Mouse (Mus musculus): ENCODE results near the gene Pex26.

Pex26 gene

DNA sequence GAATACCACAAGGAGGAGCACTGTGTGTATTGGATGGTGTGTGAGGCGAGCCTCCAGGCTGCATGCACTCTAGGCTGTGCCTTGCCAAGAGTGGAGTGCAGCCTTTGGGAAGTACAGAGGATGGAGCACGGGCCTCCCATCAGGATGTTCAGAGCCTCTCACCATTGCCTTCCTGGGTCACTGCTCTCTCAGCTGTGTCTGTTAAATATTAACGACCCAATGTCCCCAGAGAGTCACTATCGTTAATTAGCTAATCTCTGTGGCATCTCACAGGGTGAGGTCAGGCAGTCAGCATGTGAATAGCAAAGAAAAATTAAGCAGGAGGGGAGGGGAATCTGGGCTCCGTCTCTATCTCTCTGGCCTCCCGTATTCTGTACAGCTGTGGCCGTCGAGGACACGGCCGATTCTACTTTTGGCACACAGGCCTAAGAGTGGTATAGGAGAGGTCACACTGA lies 17.3 kb upstream of the Pex26 start:
- no peak for DNase-seq (ENCODE audit: extremely low read depth, low read depth, low spot score)

DNA sequence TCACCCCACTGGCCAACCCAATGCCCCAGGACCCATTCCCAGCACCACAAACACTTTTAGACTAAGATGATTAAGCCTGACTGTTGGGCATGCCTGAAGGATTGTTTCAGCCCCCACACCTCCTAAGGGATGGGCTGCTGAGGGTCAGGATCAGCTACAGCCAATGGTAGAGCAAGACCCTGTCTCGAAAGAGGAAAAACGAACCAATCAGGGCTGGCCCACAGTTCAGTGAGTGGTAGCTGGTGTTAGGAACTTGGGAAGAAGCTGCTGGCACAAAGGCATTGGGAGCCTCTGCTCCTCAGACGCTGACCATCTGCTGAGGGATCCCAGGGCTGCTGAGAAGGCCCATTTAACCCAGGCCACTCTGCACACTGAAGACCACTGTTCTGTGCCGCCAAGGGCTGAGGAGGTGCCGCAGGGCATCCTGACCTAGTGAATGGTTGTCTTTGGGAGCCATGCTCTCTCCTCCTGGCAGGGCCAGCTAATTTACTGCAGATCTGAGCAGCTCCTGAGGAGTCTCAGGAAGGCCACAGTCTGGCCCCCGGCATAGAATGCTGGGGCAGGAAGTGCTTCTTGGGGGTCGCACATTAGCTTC lies 16.0 kb upstream of the Pex26 start:
- DNase-seq (ENCODE audit: extremely low read depth, low read depth, low spot score) = no peak

DNA sequence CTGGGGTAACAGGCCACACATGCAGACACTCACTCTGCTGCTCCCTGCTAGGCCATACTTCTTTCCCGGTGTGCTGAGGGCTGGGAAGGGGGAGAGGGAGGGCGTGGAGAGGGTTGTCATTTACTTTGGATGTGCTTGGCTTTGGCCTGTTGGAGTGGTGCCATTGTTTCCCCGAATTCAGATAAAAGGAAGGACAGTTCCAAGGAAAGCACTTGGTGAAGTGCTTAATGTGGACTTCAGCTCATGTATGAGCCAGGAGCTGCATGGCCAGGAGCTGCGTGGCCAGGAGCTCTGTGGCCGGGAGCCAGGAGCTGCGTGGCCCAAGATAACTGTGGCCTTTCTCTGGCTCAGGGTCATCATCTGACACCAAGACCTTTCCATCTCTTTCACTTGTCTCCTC lies 12.4 kb upstream of the Pex26 start:
- DNase-seq (ENCODE audit: extremely low read depth, low read depth, low spot score) = no peak

DNA sequence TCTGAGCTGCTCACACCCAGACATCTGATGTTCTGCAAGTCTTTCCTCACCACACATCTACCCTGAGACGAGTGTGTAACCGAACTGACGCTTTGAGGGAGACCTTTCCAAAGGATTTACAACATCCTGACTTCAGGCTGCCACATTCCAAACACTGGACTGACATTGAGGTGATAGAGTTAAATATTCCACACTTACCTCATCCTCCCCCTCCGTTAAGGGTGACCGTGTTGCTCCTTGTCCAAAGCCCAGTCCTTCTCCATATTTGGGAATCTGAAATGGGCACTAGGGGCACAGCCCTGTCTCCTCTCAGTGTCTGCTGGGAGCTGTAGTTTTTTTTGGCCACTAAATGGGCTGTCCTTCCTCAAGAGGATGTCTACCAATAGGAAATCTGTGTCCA lies 10.0 kb upstream of the Pex26 start:
- no peak for DNase-seq (ENCODE audit: extremely low read depth, low read depth, low spot score)

DNA sequence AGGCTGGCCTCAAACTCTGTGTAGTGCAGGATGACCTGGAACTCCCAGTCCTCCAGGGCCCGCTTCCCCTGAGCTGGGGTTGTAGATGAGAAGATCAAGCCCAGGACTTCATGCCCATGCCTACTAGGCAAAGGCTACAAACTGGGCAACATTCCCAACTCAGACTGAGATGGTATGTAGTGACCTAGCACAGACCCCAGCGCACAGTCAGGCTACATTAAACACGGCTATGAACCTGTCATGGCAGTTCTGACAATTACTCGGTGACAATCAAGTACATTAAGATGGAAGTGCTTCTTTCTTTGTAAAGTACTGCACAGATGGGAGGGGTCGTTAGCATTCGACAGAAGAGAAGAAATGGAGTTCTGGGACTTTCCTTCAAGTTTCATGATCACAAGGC lies 8.7 kb upstream of the Pex26 start:
- no peak for DNase-seq (ENCODE audit: extremely low read depth, low read depth, low spot score)

DNA sequence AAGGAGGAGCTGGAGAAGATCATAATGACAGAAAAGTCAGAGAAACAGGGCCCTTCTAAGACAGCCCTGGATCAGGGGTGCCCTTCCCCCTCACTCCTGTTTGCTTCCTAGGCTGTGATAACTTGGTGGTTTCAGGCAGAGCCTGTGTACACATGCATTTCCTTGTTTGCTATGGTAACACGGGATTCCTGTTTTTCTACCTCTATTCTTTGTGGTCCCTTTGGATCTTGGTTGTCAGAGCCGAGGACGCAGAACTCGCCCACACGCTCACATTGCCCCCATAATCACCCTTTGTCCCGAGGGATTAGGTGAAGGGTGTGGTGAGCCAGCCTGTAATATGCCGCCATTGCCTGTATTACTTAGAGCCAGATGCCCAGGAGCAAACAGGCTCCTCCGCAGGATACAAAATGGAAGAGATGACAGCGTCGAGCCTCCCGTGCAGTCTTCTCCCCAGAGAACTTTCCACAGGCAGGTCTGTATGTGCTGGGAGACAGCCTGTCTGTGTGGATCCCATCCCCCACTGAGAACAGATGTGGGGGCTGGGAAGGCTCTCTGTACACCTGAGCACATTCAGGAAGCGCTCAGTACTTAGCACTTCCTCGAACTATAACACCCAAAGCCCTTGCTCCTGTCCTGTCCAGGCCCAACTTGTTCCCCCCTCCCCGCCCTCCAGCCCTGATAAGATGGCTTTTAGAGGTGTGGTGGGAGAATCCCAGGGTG lies 7.3 kb upstream of the Pex26 start:
- no peak for DNase-seq (ENCODE audit: extremely low read depth, low read depth, low spot score)

DNA sequence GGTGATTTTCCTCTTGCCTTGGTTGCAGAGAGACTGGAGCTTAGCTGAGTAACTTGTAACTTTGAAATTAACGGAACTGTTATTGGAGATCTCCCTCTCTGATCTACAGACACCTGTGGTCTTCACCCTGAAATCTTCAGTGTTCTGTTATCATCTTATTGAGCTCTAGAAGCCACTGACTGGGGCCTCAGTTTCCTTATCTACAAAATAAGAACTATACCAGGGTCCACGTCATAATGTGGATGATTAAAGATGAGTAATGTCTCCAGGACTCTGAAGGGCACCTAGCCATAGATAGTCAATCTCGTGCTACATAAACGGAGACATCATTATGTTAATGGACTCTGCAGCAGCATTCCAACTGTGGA lies 6.8 kb upstream of the Pex26 start:
- DNase-seq (ENCODE audit: extremely low read depth, low read depth, low spot score) = no peak

DNA sequence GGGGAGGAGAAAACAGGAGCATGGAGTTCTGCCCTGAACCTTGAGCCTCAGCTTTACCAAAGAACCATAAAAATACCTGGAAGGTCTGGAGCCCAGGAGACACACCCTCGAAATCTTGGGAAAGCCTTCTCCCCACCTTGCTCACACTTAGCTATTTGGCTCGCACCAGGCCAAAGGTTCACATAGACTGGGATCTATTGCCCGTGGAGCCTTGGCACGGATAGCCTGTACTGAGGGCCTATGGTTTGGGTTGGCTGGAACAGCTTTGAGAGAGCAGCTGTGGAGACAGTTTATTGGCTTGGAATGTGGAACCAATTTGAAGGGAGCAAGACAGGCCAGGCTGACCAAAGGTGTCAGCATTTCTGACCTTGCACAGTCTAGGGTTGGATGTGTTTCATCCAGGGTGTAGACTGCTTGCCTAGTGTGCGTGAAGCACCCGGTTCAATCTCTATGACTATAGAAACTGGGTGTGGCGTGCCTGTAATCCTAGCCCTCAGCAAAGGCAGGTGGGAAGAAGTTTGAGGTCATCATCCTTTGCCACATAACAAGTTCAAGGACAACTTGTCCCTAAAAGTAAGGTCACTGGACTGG lies 6.3 kb upstream of the Pex26 start:
- peak; percentile 91 for DNase-seq (ENCODE audit: extremely low read depth, low read depth, low spot score)

DNA sequence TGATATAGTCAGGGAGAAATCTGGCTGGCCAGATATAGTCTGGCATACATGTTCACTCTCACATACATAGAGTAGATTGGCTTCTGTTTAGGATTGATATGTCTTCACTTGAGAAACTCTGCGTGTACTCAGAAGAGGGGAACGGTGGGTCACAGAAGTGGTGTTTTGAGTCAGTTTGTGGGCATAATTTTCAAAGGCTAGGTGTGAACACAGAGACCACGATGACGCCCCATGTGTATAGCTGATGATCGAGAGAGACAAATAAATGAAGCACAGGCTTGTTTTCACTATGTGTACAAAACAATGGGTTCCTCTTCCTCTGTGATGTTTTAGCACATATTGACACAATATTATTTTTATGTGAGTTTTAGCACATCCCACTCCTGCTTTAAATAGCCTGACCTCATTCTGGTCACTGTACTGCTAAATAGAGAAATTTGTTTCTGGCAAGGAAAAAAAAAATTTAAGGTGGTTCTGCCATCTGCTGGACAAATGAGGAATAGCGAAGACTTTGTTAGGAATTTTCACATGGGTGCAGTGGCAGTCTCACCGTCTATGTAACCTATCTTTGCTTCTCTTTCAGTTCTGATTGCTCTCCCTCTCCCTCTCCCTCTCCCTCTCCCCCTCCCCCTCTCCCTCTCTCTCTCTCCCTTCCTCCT lies 4.6 kb upstream of the Pex26 start:
- DNase-seq (ENCODE audit: extremely low read depth, low read depth, low spot score) = no peak

DNA sequence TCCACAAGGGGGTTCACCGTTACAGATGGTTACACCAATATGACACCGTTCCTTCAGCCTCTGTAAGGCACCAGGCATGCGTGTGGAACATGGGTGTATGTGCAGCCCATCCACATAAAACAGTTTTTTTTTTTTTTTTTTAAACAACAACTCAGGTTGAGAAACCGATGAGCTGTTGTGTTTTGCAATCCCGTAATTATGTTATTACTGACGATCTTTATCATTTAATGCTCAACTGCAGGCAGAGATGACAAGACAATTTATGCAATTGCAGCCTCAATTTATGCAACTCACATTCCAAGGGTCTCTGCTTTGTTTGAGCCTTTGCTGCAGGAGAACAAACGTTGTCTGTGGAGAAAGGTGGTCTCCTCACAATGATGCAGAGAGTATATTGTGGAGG lies 3.6 kb upstream of the Pex26 start:
- DNase-seq (ENCODE audit: extremely low read depth, low read depth, low spot score) = no peak

DNA sequence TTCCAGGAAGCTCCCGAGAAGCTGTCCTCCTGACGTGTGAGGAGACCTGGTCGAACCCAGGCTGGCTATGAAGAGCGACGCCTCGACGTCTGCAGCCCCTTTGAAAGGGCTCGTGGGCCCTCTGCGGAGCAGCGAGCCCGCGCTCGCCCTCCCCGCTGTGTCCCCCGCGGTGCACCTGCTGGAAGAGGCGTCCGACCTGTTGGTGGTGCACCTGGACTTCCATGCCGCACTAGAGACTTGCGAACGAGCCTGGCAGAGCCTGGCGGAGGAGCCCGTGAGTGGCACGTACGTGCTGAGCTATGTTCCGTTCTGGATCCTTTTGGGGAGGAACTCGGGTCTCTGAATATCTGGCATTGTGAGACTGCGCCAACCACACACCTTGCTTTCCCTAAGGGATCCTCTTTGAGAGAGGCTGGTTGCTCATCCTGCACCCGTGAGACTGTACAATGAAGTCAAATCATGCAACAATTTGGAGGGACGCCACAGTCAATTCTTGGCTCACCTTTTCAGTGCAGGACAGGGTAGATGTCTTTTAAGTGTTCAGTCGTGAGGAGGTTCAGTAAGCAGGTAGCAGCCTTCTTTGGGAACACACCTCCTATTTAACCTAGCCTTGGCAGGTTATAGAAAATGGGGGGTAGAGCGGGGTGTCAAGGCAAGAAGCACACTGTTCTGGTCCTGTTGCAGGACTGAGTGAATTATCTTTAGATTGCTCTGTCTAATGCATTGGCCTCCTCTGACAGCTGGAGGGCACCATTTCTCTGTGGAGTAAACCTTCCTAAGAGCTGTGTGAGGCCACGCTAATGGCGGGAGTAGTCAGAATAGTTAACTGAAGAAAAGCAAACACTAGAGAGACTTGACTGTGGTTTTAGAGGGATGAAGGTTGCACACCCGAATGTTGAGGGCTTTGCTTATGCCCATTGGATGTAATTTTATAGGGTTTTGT lies 1.0 kb downstream of the Pex26 start:
- no peak for DNase-seq (ENCODE audit: extremely low read depth, low read depth, low spot score)

DNA sequence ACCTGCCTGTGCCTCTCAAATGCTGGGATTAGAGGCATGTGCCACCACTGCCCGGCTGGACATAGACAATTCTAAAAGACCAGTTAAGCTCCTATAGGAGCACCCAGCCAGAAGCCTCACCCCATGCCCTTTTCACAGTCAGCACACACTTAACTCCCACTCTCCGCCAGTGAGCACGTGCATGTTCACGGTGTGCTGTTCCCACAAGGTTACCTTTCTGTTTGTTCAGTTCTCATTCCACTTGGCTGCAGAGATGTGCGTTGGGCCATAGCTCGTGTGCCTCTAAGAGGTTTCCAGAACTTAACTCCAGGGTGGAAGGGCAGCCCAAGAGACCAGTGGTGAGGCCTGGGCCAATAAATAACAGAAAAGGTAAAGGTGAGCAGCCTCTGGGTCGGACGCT lies 1.8 kb downstream of the Pex26 start:
- no peak for DNase-seq (ENCODE audit: extremely low read depth, low read depth, low spot score)

DNA sequence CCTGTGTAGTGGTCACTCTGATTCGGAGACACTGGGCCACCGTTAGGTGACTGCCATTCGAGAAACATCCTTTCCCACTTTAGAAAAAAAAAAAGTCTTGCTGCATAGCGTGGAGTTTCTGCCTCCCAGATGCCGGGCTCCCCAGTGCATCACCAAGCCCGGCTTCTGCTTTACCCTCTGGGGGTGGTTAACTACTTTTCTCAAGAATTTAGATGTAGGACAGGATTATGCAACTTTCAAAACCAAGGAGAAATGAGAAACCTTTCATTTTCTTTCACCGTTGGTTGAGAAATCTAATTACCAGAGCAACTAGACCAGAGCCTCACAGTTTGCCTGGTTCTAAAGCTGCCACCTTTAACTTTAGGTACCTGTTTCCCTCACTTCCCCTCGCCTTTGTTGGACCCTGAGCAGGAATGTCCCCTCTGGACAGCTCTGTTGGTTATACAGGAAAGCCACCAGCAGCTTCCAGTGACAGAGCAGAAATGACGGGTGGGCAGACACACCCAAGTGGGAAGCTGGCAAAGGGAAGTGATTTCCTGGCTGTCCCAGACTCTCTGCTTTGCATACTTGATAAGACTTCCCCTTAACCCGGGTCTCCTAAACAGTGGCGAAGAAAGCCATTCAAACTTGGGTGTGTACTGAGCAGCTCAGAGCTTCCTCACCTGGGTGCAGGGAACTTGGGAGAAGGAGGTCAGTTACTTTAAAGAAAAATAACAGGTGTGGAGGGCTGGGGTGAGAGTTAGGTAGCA lies 8.0 kb downstream of the Pex26 start:
- no peak for DNase-seq (ENCODE audit: extremely low read depth, low read depth, low spot score)

DNA sequence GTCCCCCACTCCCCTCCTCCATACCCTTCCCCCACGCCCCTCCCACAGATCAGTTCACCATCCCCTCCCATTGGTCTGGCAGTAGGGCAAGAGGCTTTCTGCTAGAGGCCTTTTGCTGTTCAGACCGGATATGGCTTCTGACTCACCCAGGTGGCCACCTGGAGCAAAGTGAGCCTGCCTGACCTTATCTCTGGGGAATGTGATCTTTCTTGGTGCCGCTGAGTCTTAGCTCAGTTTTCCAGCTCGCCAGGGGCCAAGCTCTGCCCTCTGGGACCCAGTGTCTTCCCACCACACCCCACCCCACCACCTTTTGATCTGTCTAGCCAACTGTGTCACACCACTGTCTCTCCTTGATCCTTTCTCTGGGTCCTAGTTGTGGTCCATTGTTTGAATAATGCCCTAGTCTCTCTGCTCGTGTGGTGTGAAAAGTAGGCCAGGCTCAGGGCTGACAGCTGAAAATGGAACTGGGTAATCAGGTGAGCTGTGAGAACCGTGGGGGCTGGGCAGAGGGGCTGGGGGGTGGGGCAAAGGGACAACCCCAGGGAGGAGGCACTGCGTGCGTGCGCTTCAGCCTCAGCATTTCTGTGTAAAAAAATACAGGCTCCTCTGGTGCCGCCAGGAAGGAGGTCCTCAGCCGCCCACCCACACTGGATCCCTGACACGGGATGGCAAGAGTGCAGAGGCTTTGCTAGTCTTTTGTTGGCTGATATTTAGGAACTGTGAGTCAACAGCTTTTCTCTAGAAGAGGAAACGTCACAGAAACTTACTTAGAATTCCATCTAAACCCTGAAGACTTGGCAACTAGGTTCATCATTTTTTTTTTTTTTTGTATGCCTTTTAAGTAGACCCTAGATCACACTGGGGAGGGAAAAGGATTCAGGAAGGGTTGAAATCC lies 10.8 kb downstream of the Pex26 start:
- no peak for DNase-seq (ENCODE audit: extremely low read depth, low read depth, low spot score)

DNA sequence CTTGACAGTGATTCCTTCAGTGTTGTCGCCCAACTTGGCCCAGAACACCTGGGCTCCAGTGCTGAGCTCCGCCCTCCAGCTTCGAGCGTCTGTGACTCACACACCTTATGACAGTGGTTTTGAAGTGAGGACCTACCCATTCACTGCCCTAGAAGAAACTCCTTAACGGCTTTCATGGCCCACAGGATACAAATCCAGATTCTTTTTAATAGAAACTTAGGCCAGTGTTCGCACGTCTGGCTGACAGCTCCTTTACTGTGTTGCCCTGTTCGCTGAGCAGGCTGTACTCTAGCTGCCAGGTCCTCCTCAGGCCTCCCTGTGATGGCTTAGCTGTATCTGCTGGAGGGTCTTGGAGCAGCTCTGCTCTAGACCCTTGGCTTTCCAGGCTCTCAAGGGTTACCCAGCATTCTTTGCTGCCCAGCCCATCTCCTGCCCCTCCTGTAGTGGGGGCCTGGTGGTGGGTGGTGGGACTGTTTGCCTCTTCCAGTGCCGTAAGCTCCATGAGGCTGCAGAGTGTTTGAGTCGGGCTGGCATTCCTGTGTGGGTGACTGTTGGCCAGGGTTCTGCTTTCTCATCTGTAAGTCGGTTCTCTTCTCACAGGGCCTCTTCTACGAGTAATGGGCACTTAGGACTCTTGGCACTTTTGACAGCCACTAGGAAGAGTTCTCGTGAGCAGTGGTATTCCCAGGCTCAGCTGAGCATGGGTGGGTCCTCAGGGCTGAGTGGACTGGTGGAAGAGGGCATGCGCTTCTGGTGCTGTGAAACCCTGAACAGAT lies 11.7 kb downstream of the Pex26 start:
- no peak for DNase-seq (ENCODE audit: extremely low read depth, low read depth, low spot score)

DNA sequence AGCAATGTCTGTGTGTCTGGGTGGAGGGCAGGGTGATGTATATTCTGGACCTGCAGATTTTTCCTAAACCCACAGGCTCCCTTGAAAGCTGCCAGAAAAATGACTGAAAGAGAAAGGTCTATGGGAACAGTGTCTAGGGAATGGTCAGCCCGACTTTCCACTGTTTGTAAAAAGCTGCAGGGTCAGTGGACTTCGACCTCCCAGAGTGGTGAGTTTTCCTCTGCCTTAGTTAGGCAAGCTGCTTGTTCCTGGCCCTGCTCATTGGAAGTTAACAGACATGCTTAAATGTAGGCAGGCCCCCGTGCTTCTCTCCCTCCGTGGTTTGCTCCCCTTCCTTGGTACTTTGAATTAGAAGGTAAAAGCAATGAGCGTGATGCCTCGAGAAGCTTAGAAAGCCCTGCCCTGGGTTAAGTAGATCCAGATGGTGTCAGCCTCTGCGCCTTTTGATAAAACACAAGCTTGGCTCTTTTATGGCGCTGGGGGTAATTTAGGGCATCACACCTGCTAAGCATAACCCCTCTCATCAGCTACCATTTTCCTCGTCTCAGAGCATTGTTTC lies 14.4 kb downstream of the Pex26 start:
- DNase-seq (ENCODE audit: extremely low read depth, low read depth, low spot score) = no peak

DNA sequence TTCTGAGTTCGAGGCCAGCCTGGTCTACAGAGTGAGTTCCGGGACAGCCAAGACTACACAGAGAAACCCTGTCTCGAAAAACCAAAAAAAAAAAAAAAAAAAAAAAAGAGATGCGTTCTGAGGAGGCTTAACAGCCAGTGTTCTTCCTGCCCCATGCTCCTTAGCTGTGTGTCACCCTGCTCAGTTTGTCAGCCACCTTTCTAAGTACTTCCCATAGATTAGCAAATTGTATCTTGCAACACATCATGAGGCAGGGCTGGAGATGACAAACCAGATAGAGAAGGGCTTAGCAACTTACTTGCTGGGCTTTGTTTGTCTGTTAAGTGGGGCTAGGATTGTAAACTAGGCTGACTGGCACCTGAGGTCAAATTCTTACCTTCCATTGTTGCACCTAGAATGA lies 17.0 kb downstream of the Pex26 start:
- DNase-seq (ENCODE audit: extremely low read depth, low read depth, low spot score) = no peak

DNA sequence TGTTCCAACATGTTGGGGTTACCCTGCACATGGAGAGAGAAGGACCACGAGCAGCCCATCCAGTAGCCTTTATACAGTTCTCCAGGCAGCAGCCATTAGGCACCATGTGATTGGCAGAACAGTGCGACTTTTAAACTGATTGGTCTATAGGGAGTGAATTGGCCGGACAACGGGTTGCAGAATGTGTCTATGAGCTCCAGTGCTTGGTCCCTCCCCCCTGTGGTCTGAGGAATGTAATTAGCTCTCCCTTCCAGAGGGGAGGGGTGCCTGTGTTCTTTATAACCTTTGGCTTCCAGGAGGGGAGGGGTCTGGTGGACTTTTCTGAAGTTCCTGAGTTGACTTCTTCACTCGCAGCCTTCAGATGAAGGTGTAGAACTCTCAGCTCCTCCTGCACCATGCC lies 18.6 kb downstream of the Pex26 start:
- DNase-seq (ENCODE audit: extremely low read depth, low read depth, low spot score) = no peak
